Mouse (Mus musculus) forebrain, embryonic 16.5 days (tissue): Measurements from ENCODE around the gene Cabin1. TPM values are rescaled to one million over a fixed set of nuclear protein-coding genes. Genes with fewer than 3 reads are reported as not detected.

Experiments
- ATAC-seq: fragments of 200-750 bp; cut with Nextera tagmentation; 2 replicates; pipeline ENCODE4 v1.8.0; 2017; ENCODE audit warnings: mild to moderate bottlenecking, moderate library complexity
- H3K27ac ChIP-seq: fragments of 300-500 bp; sonication (generic); 2 replicates; pipeline ENCODE4 v1.5.1; 2014; ENCODE audit warnings: low read length, control low read depth
- H3K27me3 ChIP-seq: fragments of 300-500 bp; sonication (generic); replicated peaks from 2 replicates; pipeline ENCODE4 v1.6.1; 2014; ENCODE audit warnings: low read length; ENCODE audit not compliant: control insufficient read depth, insufficient read depth
- H3K36me3 ChIP-seq: fragments of 300-500 bp; sonication (generic); 2 replicates; pipeline ENCODE4 v1.6.1; 2014; ENCODE audit not compliant: control insufficient read depth, insufficient read depth
- H3K4me1 ChIP-seq: fragments of 300-500 bp; sonication (generic); replicated peaks from 2 replicates; pipeline ENCODE4 v1.6.1; 2014; ENCODE audit warnings: low read length; ENCODE audit not compliant: control insufficient read depth, insufficient read depth
- H3K4me2 ChIP-seq: fragments of 300-500 bp; sonication (generic); 2 replicates; pipeline ENCODE4 v1.6.1; 2014; ENCODE audit warnings: mild to moderate bottlenecking, low read length, control low read depth
- H3K4me3 ChIP-seq: fragments of 300-500 bp; sonication (generic); replicated peaks from 2 replicates; pipeline ENCODE4 v1.5.1; 2014; ENCODE audit warnings: mild to moderate bottlenecking, low read length, control low read depth
- H3K9ac ChIP-seq: fragments of 300-500 bp; sonication (generic); replicated peaks from 2 replicates; pipeline ENCODE4 v1.6.1; 2014; ENCODE audit warnings: low read depth, low read length, control low read depth
- H3K9me3 ChIP-seq: fragments of 300-500 bp; sonication (generic); 2 replicates; pipeline ENCODE4 v1.6.1; 2016; ENCODE audit warnings: low read length; ENCODE audit not compliant: control insufficient read depth
- WGBS: fragments of 180-500 bp; shearing (Covaris S2); extraction: QIAGEN DNeasy Blood & Tissue Kit; methylation state at CpG from one replicate; pipeline ENCODE4 v1.1.7; 2014; 5-methylcytosine and 5-hydroxymethylcytosine counted together
- polyA plus RNA-seq: library from polyadenylated mRNA; unstranded; fragments of >200 nt; fragmentation: Nextera tagmentation; extraction: Ambion mirVana; gene quantifications from 2 replicates; pipeline ENCODE4 v1.2.1, GENCODE M21; 2015

Gene Cabin1
- polyA plus RNA-seq, 1 experiment from 2014 or later, result 41.1 TPM

GRCm38 (mm10) chr10:75706632-75707216, 57.4 kb downstream of the Cabin1 start:
- no peak overlapping the region for H3K4me2 ChIP-seq
- no peak overlapping the region for H3K4me3 ChIP-seq
- peaks cover 20% of the 10 kb centered on the region for H3K4me1 ChIP-seq
- no peak overlapping the region for H3K27ac ChIP-seq
- no peaks in the 10 kb centered on the region for H3K9me3 ChIP-seq
- no peak for ATAC-seq
- H3K36me3 ChIP-seq, result no peaks in the 10 kb centered on the region
- WGBS, result 80% methylated on average over 8 of the region's 8 CpGs
- H3K27me3 ChIP-seq, result no peaks in the 10 kb centered on the region; the same call in 1 of the 2 replicates
- H3K9ac ChIP-seq, result no peak overlapping the region

- Histone ChIP-seq H3K4me1 (peaks cover 22% of the 10 kb centered on the region), H3K4me3 (no peak overlapping the region), H3K9ac (no peak overlapping the region), H3K4me2 (no peak overlapping the region), H3K27me3 (no peaks in the 10 kb centered on the region; the same call in 1 of the 2 replicates), H3K27ac (no peak overlapping the region), H3K36me3 (no peaks in the 10 kb centered on the region), H3K9me3 (no peaks in the 10 kb centered on the region)
- no peak for ATAC-seq
- 76% methylated on average over 7 of the region's 7 CpGs for WGBS
Measured at GRCm38 (mm10) chr10:75705681-75706400, 58.3 kb downstream of the Cabin1 start.

GRCm38 (mm10) chr10:75704212-75705185, 59.6 kb downstream of the Cabin1 start:
- ATAC-seq, result peak; percentile 91
- H3K27ac ChIP-seq, result peak overlapping the region; percentile 84
- peak overlapping the region; percentile 4; the same call in 1 of the 2 replicates for H3K4me2 ChIP-seq
- WGBS, result 22% methylated on average over 15 of the region's 15 CpGs
- no peaks in the 10 kb centered on the region; the same call in 1 of the 2 replicates for H3K27me3 ChIP-seq
- H3K4me3 ChIP-seq, result no peak overlapping the region
- no peaks in the 10 kb centered on the region for H3K36me3 ChIP-seq
- peaks cover 26% of the 10 kb centered on the region for H3K4me1 ChIP-seq
- peak overlapping the region; percentile 40; the same call in 1 of the 2 replicates for H3K9ac ChIP-seq
- H3K9me3 ChIP-seq, result no peaks in the 10 kb centered on the region

GRCm38 (mm10) chr10:75703504-75703903, 60.6 kb downstream of the Cabin1 start:
- H3K9ac ChIP-seq, result no peak overlapping the region
- H3K4me1 ChIP-seq, result peaks cover 26% of the 10 kb centered on the region
- no peak for ATAC-seq
- H3K4me2 ChIP-seq, result no peak overlapping the region
- H3K9me3 ChIP-seq, result no peaks in the 10 kb centered on the region
- H3K27ac ChIP-seq, result peak overlapping the region; percentile 77
- H3K27me3 ChIP-seq, result no peaks in the 10 kb centered on the region; the same call in 1 of the 2 replicates
- H3K36me3 ChIP-seq, result no peaks in the 10 kb centered on the region
- 60% methylated on average over 1 of the region's 1 CpGs for WGBS
- H3K4me3 ChIP-seq, result no peak overlapping the region

GRCm38 (mm10) chr10:75702494-75702893, 61.6 kb downstream of the Cabin1 start:
- WGBS, result 97% methylated on average over 2 of the region's 2 CpGs

GRCm38 (mm10) chr10:75701280-75701679, 62.9 kb downstream of the Cabin1 start:
- Histone ChIP-seq H3K4me1 (peaks cover 26% of the 10 kb centered on the region), H3K27me3 (no peaks in the 10 kb centered on the region; the same call in 1 of the 2 replicates), H3K27ac (peak overlapping the region; percentile 20; the same call in 1 of the 2 replicates), H3K9ac (no peak overlapping the region), H3K4me2 (no peak overlapping the region), H3K36me3 (peaks cover 2% of the 10 kb centered on the region; the same call in 1 of the 2 replicates), H3K9me3 (no peaks in the 10 kb centered on the region), H3K4me3 (no peak overlapping the region)
- WGBS, result 66% methylated on average over 6 of the region's 6 CpGs
- no peak for ATAC-seq

More at GRCm38 (mm10) chr10:75702494-75702893, 61.6 kb downstream of the Cabin1 start:
- Histone ChIP-seq H3K4me3 (no peak overlapping the region), H3K27me3 (no peaks in the 10 kb centered on the region; the same call in 1 of the 2 replicates), H3K27ac (no peak overlapping the region), H3K36me3 (peaks cover 2% of the 10 kb centered on the region; the same call in 1 of the 2 replicates), H3K9ac (no peak overlapping the region), H3K4me2 (no peak overlapping the region), H3K9me3 (no peaks in the 10 kb centered on the region), H3K4me1 (peaks cover 26% of the 10 kb centered on the region)
- no peak for ATAC-seq

GRCm38 (mm10) chr10:75697693-75698092, 66.4 kb downstream of the Cabin1 start:
- Histone ChIP-seq H3K27me3 (no peaks in the 10 kb centered on the region), H3K4me1 (peaks cover 6% of the 10 kb centered on the region), H3K9ac (no peak overlapping the region), H3K36me3 (peaks cover 2% of the 10 kb centered on the region; the same call in 1 of the 2 replicates), H3K27ac (no peak overlapping the region), H3K4me2 (no peak overlapping the region), H3K4me3 (no peak overlapping the region), H3K9me3 (no peaks in the 10 kb centered on the region)
- ATAC-seq, result no peak
- 92% methylated on average over 3 of the region's 3 CpGs for WGBS

GRCm38 (mm10) chr10:75696597-75697355, 67.4 kb downstream of the Cabin1 start:
- no peak for ATAC-seq
- H3K4me1 ChIP-seq, result peaks cover 6% of the 10 kb centered on the region
- no peaks in the 10 kb centered on the region for H3K9me3 ChIP-seq
- no peaks in the 10 kb centered on the region for H3K27me3 ChIP-seq
- H3K36me3 ChIP-seq, result peaks cover 2% of the 10 kb centered on the region; the same call in 1 of the 2 replicates
- H3K27ac ChIP-seq, result no peak overlapping the region
- H3K9ac ChIP-seq, result no peak overlapping the region
- no peak overlapping the region for H3K4me3 ChIP-seq
- 89% methylated on average over 7 of the region's 7 CpGs for WGBS
- H3K4me2 ChIP-seq, result no peak overlapping the region
